Mouse (Mus musculus): ENCODE measurements around the gene Tmem184b.

Gene Tmem184b

GRCm38 (mm10) chr15:79366402-79366801, 37.0 kb downstream of the Tmem184b start:
- no peak for DNase-seq (ENCODE audit: low spot score)

- no peak for DNase-seq (ENCODE audit: low spot score)
These were observed 38.3 kb downstream of the Tmem184b start for GRCm38 (mm10) chr15:79365068-79365467.

- DNase-seq (ENCODE audit: low spot score): no peak
These were observed 39.2 kb downstream of the Tmem184b start for GRCm38 (mm10) chr15:79364120-79364519.

GRCm38 (mm10) chr15:79361023-79361422, 42.3 kb downstream of the Tmem184b start:
- DNase-seq (ENCODE audit: low spot score): no peak

- no peak for DNase-seq (ENCODE audit: low spot score)
These were observed 43.0 kb downstream of the Tmem184b start for GRCm38 (mm10) chr15:79360371-79360770.

GRCm38 (mm10) chr15:79359954-79360353, 43.4 kb downstream of the Tmem184b start:
- peak; percentile 48 for DNase-seq (ENCODE audit: low spot score)

- DNase-seq (ENCODE audit: low spot score): no peak
These were observed 45.2 kb downstream of the Tmem184b start for GRCm38 (mm10) chr15:79357974-79358690.

GRCm38 (mm10) chr15:79357036-79357911, 46.1 kb downstream of the Tmem184b start:
- DNase-seq (ENCODE audit: low spot score): no peak

- no peak for DNase-seq (ENCODE audit: low spot score)
These were observed 46.9 kb downstream of the Tmem184b start for GRCm38 (mm10) chr15:79356481-79356880.

- DNase-seq (ENCODE audit: low spot score): no peak
These were observed 48.8 kb downstream of the Tmem184b start for GRCm38 (mm10) chr15:79354619-79355018.

- no peak for DNase-seq (ENCODE audit: low spot score)
These were observed 49.6 kb downstream of the Tmem184b start for GRCm38 (mm10) chr15:79353690-79354305.

GRCm38 (mm10) chr15:79352479-79352878, 50.9 kb downstream of the Tmem184b start:
- DNase-seq (ENCODE audit: low spot score): no peak

- peak; percentile 28 for DNase-seq (ENCODE audit: low spot score)
These were observed 52.0 kb downstream of the Tmem184b start for GRCm38 (mm10) chr15:79351331-79351767.

GRCm38 (mm10) chr15:79350866-79351265, 52.5 kb downstream of the Tmem184b start:
- no peak for DNase-seq (ENCODE audit: low spot score)

GRCm38 (mm10) chr15:79348651-79349050, 54.7 kb downstream of the Tmem184b start:
- no peak for DNase-seq (ENCODE audit: low spot score)

GRCm38 (mm10) chr15:79347845-79348506, 55.4 kb downstream of the Tmem184b start:
- peak; percentile 80 for DNase-seq (ENCODE audit: low spot score)

- peak; percentile 79 for DNase-seq (ENCODE audit: low spot score)
These were observed 56.1 kb downstream of the Tmem184b start for GRCm38 (mm10) chr15:79347165-79347844.

GRCm38 (mm10) chr15:79346051-79346793, 57.1 kb downstream of the Tmem184b start, which contains the start of gene Maff:
Maff (plus strand) TSS chr15:79346621.
- DNase-seq (ENCODE audit: low spot score): no peak

- DNase-seq (ENCODE audit: low spot score): no peak
These were observed 58.7 kb downstream of the Tmem184b start for GRCm38 (mm10) chr15:79344627-79345026.

GRCm38 (mm10) chr15:79342641-79343337, 60.6 kb downstream of the Tmem184b start:
- DNase-seq (ENCODE audit: low spot score): no peak

Data from adipocyte (in vitro differentiated cells).